Mouse (Mus musculus) stomach, embryonic 16.5 days (tissue): ENCODE results near the gene Mmp10. TPM values are rescaled to one million over a fixed set of nuclear protein-coding genes. Genes with fewer than 3 reads are reported as not detected.

ENCODE experiments used
- ATAC-seq: fragments of 200-750 bp; cut with Nextera tagmentation; 2 replicates; pipeline ENCODE4 v1.8.0; 2017; ENCODE audit warnings: moderate number of reproducible peaks, moderate TSS enrichment; ENCODE audit not compliant: insufficient read depth, low FRiP score
- H3K27ac ChIP-seq: fragments of 300-500 bp; sonication (generic); 2 replicates; pipeline ENCODE4 v1.5.1; 2014; ENCODE audit warnings: low read length
- H3K27me3 ChIP-seq: fragments of 300-500 bp; sonication (generic); 2 replicates; pipeline ENCODE4 v1.6.1; 2014; ENCODE audit warnings: low read length, control low read depth, mixed read lengths; ENCODE audit not compliant: control insufficient read depth, insufficient read depth
- H3K36me3 ChIP-seq: fragments of 300-500 bp; sonication (generic); 2 replicates; pipeline ENCODE4 v1.6.1; 2014; ENCODE audit warnings: low read length; ENCODE audit not compliant: control insufficient read depth, insufficient read depth
- H3K4me1 ChIP-seq: fragments of 300-500 bp; sonication (generic); 2 replicates; pipeline ENCODE4 v1.6.1; 2014; ENCODE audit warnings: low read length, control low read depth, mixed read lengths; ENCODE audit not compliant: control insufficient read depth, insufficient read depth
- H3K4me2 ChIP-seq: fragments of 300-500 bp; sonication (generic); 2 replicates; pipeline ENCODE4 v1.6.1; 2014; ENCODE audit warnings: low read depth, low read length, mixed read lengths
- H3K4me3 ChIP-seq: fragments of 300-500 bp; sonication (generic); replicated peaks from 2 replicates; pipeline ENCODE4 v1.5.1; 2014; ENCODE audit warnings: mild to moderate bottlenecking, low read length
- H3K9ac ChIP-seq: fragments of 300-500 bp; sonication (generic); 2 replicates; pipeline ENCODE4 v1.6.1; 2014; ENCODE audit warnings: low read length
- H3K9me3 ChIP-seq: fragments of 300-500 bp; sonication (generic); replicated peaks from 2 replicates; pipeline ENCODE4 v1.6.1; 2016; ENCODE audit warnings: low read length, control low read depth; ENCODE audit not compliant: control insufficient read depth
- WGBS: fragments of 180-500 bp; shearing (Covaris S2); extraction: QIAGEN DNeasy Blood & Tissue Kit; methylation state at CpG from one replicate; pipeline ENCODE4 v1.1.7; 2014; 5-methylcytosine and 5-hydroxymethylcytosine counted together
- polyA plus RNA-seq: library from polyadenylated mRNA; unstranded; fragments of >200 nt; fragmentation: Nextera tagmentation; extraction: Ambion mirVana; gene quantifications from 2 replicates; pipeline ENCODE4 v1.2.1, GENCODE M21; 2015

Gene Mmp10
- polyA plus RNA-seq, 1 experiment from 2014 or later: not detected

- H3K36me3 ChIP-seq: no peaks in the 10 kb centered on the region
- ATAC-seq: no peak
- H3K4me2 ChIP-seq: no peak overlapping the region
- no peaks in the 10 kb centered on the region for H3K4me1 ChIP-seq
- no peaks in the 10 kb centered on the region for H3K27me3 ChIP-seq
- H3K27ac ChIP-seq: no peak overlapping the region
- WGBS: 58% methylated on average over 4 of the region's 4 CpGs
- H3K9me3 ChIP-seq: no peaks in the 10 kb centered on the region
- no peak overlapping the region for H3K4me3 ChIP-seq
- no peak overlapping the region for H3K9ac ChIP-seq
Measured at GRCm38 (mm10) chr9:7526255-7526940, 24.2 kb downstream of the Mmp10 start.

DNA sequence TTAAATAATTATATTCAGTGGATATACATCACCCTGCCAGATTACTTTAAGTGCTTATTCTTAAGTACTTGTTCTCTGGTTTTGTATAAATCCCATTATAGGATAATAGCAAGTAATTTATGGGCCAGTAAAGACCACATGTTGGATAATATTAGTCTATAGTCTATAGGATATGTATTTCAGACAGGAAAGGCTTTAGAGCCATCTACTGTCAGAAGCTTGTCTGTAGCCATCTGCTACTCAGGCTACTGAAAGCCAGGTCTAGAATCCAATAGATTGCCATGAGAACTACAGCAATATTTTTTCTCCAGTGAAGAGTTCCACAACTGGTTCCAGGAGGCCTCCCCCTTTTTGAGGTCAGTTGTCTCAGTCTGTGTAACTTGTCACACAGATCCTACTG is 40.6 kb downstream of the Mmp10 start:
- H3K4me3 ChIP-seq: no peak overlapping the region
- no peak overlapping the region for H3K27ac ChIP-seq
- no peak for ATAC-seq
- no peak overlapping the region for H3K4me2 ChIP-seq
- no peaks in the 10 kb centered on the region for H3K9me3 ChIP-seq
- no peaks in the 10 kb centered on the region for H3K36me3 ChIP-seq
- H3K4me1 ChIP-seq: 0 out of 2 replicates have a peak, but pooled peaks cover 3% of the 10 kb centered on the region
- no peaks in the 10 kb centered on the region for H3K27me3 ChIP-seq
- no peak overlapping the region for H3K9ac ChIP-seq

- H3K9me3 ChIP-seq: no peaks in the 10 kb centered on the region
- H3K9ac ChIP-seq: no peak overlapping the region
- no peaks in the 10 kb centered on the region for H3K36me3 ChIP-seq
- peak overlapping the region; percentile 49 for H3K27ac ChIP-seq
- no peaks in the 10 kb centered on the region for H3K27me3 ChIP-seq
- 34% methylated on average over 1 of the region's 1 CpGs for WGBS
- no peak overlapping the region for H3K4me2 ChIP-seq
- peak; percentile 56 for ATAC-seq
- no peak overlapping the region for H3K4me3 ChIP-seq
- H3K4me1 ChIP-seq: 0 out of 2 replicates have a peak, but pooled peaks cover 3% of the 10 kb centered on the region
Measured at GRCm38 (mm10) chr9:7544923-7545457, 42.8 kb downstream of the Mmp10 start.

GRCm38 (mm10) chr9:7545471-7545870 is 43.3 kb downstream of the Mmp10 start:
- H3K4me3 ChIP-seq: no peak overlapping the region
- H3K27ac ChIP-seq: peak overlapping the region; percentile 49; the same call in 1 of the 2 replicates
- 0 out of 2 replicates have a peak, but pooled peaks cover 3% of the 10 kb centered on the region for H3K4me1 ChIP-seq
- peak; percentile 92 for ATAC-seq
- H3K9ac ChIP-seq: no peak overlapping the region
- 33% methylated on average over 1 of the region's 1 CpGs for WGBS
- H3K9me3 ChIP-seq: no peaks in the 10 kb centered on the region
- H3K27me3 ChIP-seq: no peaks in the 10 kb centered on the region
- no peak overlapping the region for H3K4me2 ChIP-seq
- H3K36me3 ChIP-seq: no peaks in the 10 kb centered on the region

DNA sequence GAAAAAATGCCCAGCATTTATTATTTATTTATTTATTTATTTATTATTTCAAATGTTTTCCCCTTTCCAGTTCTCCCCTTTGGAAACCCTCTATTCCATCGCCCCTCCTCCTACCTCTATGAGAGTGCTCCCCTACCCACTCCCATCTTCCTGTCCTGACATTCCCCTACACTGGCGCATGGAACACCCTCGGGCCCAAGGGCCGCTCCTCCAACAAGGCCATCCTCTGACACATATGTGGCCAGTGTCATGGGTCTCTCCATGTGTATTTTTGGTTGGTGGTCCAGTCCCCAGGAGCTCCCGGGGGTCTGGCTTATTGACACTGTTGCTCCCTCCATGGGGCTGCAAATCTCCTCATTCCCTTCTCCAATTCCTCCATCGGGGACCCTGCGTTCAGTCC is 43.8 kb downstream of the Mmp10 start:
- ATAC-seq: no peak
- Histone ChIP-seq H3K4me3 (no peak overlapping the region), H3K4me2 (no peak overlapping the region), H3K9me3 (no peaks in the 10 kb centered on the region), H3K4me1 (0 out of 2 replicates have a peak, but pooled peaks cover 3% of the 10 kb centered on the region), H3K9ac (no peak overlapping the region), H3K27me3 (no peaks in the 10 kb centered on the region), H3K36me3 (no peaks in the 10 kb centered on the region), H3K27ac (peak overlapping the region; percentile 9; the same call in 1 of the 2 replicates)
- WGBS: 83% methylated on average over 7 of the region's 7 CpGs

- no peak overlapping the region for H3K4me2 ChIP-seq
- H3K4me1 ChIP-seq: no peaks in the 10 kb centered on the region
- H3K9me3 ChIP-seq: no peaks in the 10 kb centered on the region
- no peaks in the 10 kb centered on the region for H3K36me3 ChIP-seq
- no peaks in the 10 kb centered on the region for H3K27me3 ChIP-seq
- no peak overlapping the region for H3K27ac ChIP-seq
- no peak overlapping the region for H3K9ac ChIP-seq
- H3K4me3 ChIP-seq: no peak overlapping the region
- ATAC-seq: no peak
Measured at GRCm38 (mm10) chr9:7551943-7552342, 49.8 kb downstream of the Mmp10 start.

- 70% methylated on average over 3 of the region's 3 CpGs for WGBS
- no peak overlapping the region for H3K4me3 ChIP-seq
- H3K9ac ChIP-seq: no peak overlapping the region
- H3K27me3 ChIP-seq: no peaks in the 10 kb centered on the region
- H3K4me1 ChIP-seq: 0 out of 2 replicates have a peak, but pooled peaks cover 2% of the 10 kb centered on the region
- H3K36me3 ChIP-seq: no peaks in the 10 kb centered on the region
- no peak overlapping the region for H3K4me2 ChIP-seq
- H3K9me3 ChIP-seq: no peaks in the 10 kb centered on the region
- no peak overlapping the region for H3K27ac ChIP-seq
- ATAC-seq: no peak
Measured at GRCm38 (mm10) chr9:7553536-7553935, 51.4 kb downstream of the Mmp10 start.

DNA sequence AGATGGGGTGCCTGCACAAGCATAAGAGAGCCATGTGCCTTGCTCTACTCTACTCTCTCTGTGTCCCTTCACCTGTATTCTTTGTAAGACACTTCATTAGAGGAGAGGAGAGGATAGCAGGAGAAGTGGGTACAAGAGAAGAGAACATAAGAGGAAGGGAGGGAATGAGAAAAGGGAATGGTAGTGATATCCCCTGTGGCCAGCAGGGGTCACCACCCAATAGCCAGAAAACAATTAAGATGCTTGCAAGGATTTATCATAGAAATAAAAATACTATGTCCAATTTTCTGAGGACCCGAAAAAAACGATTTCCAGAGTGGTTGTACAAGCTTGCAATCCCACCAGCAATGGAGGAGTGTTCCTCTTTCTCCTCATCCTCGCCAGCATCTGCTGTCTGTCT is 52.2 kb downstream of the Mmp10 start:
- H3K4me3 ChIP-seq: no peak overlapping the region
- H3K9ac ChIP-seq: no peak overlapping the region
- H3K27me3 ChIP-seq: no peaks in the 10 kb centered on the region
- no peaks in the 10 kb centered on the region for H3K9me3 ChIP-seq
- H3K36me3 ChIP-seq: no peaks in the 10 kb centered on the region
- no peak overlapping the region for H3K27ac ChIP-seq
- H3K4me1 ChIP-seq: 0 out of 2 replicates have a peak, but pooled peaks cover 2% of the 10 kb centered on the region
- no peak for ATAC-seq
- H3K4me2 ChIP-seq: no peak overlapping the region
- 41% methylated on average over 3 of the region's 3 CpGs for WGBS

DNA sequence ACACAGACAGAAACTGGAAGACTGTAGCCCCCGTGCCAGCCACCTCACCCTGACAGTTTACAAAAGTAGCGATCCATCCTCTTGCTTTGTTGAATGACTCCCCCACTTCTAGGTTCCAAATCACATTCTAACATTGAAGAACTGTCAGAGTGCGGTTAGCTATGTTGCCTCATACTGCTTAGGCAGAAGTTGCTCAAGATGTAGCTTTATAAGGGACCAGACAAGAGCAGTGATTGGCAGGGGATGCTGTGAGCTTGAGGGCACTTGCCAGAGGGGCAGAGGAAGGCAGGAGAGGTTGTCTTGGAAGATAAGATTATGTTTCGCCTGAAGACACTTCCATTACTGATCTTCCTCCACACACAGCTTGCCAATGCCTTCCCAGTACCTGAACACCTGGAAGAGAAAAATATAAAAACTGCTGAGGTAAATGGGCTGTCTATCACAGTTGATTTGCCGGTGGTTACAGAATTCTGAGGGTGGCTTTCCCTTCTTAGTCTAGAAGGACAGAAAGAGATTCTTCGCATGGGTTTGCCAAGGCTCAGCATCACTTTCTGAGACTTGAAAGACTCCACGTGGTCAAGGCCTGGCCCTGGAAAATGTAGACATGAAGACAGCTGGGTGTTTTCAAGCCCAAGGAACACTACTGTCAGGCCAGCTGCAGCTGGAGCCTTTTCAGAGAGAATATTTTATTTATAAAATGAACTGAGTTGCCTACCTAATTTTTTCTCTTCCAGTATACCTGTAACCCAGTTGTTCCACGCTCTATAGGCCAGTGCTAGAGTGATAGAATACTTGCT is 56.3 kb downstream of the Mmp10 start, which contains the start of gene Mmp8:
Gene Mmp8, plus strand, starts transcription at position 236 of the 797 bp plus-strand sequence.
- H3K27ac ChIP-seq: no peak within 1 kb of the TSS
- H3K27me3 ChIP-seq: no peaks in the 10 kb centered on the region
- no peak within 1 kb of the TSS for H3K4me3 ChIP-seq
- 0 out of 2 replicates have a peak, but pooled peaks cover 2% of the 10 kb centered on the region for H3K4me1 ChIP-seq
- peak; percentile 44; the same call in 1 of the 2 replicates for ATAC-seq
- H3K9ac ChIP-seq: no peak within 1 kb of the TSS
- 64% methylated on average over 8 of the region's 8 CpGs for WGBS
- no peak within 1 kb of the TSS for H3K4me2 ChIP-seq
- H3K9me3 ChIP-seq: no peaks in the 10 kb centered on the region
- H3K36me3 ChIP-seq: no peaks in the 10 kb centered on the region
